Mouse (Mus musculus) limb, embryonic 14.5 days (tissue): ENCODE measurements around the gene Ccnb1ip1. TPM values are rescaled to one million over a fixed set of nuclear protein-coding genes. Genes with fewer than 3 reads are reported as not detected.

ENCODE experiments used
- ATAC-seq: fragments of 200-750 bp; cut with Nextera tagmentation; 2 replicates; pipeline ENCODE4 v1.8.0; 2017; ENCODE audit warnings: low read depth, moderate number of reproducible peaks, moderate TSS enrichment; ENCODE audit not compliant: low FRiP score
- DNase-seq: peaks from one replicate; pipeline ENCODE4 v3.0.0-alpha.2; 2015; ENCODE audit warnings: low spot score
- H3K27ac ChIP-seq: fragments of 300-500 bp; sonication (generic); replicated peaks from 2 replicates; pipeline ENCODE4 v1.5.1; 2014; ENCODE audit warnings: low read depth, mild to moderate bottlenecking, low read length, moderate library complexity, mixed read lengths
- H3K27me3 ChIP-seq: fragments of 300-500 bp; sonication (generic); 2 replicates; pipeline ENCODE4 v1.6.1; 2014; ENCODE audit warnings: low read length, mixed read lengths; ENCODE audit not compliant: control insufficient read depth, insufficient read depth
- H3K36me3 ChIP-seq: fragments of 300-500 bp; sonication (generic); 2 replicates; pipeline ENCODE4 v1.6.1; 2014; ENCODE audit warnings: mild to moderate bottlenecking, low read length, moderate library complexity, mixed read lengths; ENCODE audit not compliant: control insufficient read depth, insufficient read depth
- H3K4me1 ChIP-seq: fragments of 300-500 bp; sonication (generic); 2 replicates; pipeline ENCODE4 v1.6.1; 2014; ENCODE audit warnings: antibody characterized with exemption, low read length, mixed read lengths; ENCODE audit not compliant: control insufficient read depth, insufficient read depth
- H3K4me2 ChIP-seq: fragments of 300-500 bp; sonication (generic); replicated peaks from 2 replicates; pipeline ENCODE4 v1.6.1; 2014; ENCODE audit warnings: low read depth, mild to moderate bottlenecking, low read length, moderate library complexity; ENCODE audit not compliant: severe bottlenecking
- H3K4me3 ChIP-seq: fragments of 300-500 bp; sonication (generic); replicated peaks from 2 replicates; pipeline ENCODE4 v1.5.1; 2014; ENCODE audit warnings: low read length
- H3K9ac ChIP-seq: fragments of 300-500 bp; sonication (generic); 2 replicates; pipeline ENCODE4 v1.6.1; 2014; ENCODE audit warnings: mild to moderate bottlenecking, low read depth, low read length, moderate library complexity; ENCODE audit not compliant: severe bottlenecking
- H3K9me3 ChIP-seq: fragments of 300-500 bp; sonication (generic); 2 replicates; pipeline ENCODE4 v1.6.1; 2016; ENCODE audit warnings: low read length; ENCODE audit not compliant: control insufficient read depth
- POLR2A ChIP-seq: fragments of 200-500 bp; IDR thresholded peaks from 2 replicates; pipeline ENCODE4 v1.8.0; 2012; ENCODE audit warnings: inconsistent platforms, mild to moderate bottlenecking, moderate library complexity, borderline replicate concordance; ENCODE audit not compliant: insufficient read depth, insufficient read length; ENCODE audit errors: extremely low read depth
- WGBS: fragments of 180-500 bp; shearing (Covaris S2); extraction: QIAGEN DNeasy Blood & Tissue Kit; methylation state at CpG from one replicate; pipeline ENCODE4 v1.1.7; 2014; 5-methylcytosine and 5-hydroxymethylcytosine counted together
- polyA plus RNA-seq, 2 experiments: library from polyadenylated mRNA; depleted of rRNA in 1 of 2; stranded (reverse) in 1 of 2; unstranded in 1 of 2; fragments of >200 nt; fragmentation: Nextera tagmentation in 1 of 2; extraction: Ambion mirVana in 1 of 2; gene quantifications; 2 replicates each; pipeline versions ENCODE4 v1.2.1 to v1.2.3; 2012 to 2014

Ccnb1ip1 gene
- polyA plus RNA-seq, 2 experiments = not detected

- Histone ChIP-seq H3K4me3 (no peak overlapping the region), H3K4me1 (no peaks in the 10 kb centered on the region), H3K27me3 (no peaks in the 10 kb centered on the region), H3K9ac (no peak overlapping the region), H3K9me3 (no peaks in the 10 kb centered on the region), H3K4me2 (no peak overlapping the region), H3K27ac (no peak overlapping the region), H3K36me3 (no peaks in the 10 kb centered on the region)
- no peak for TF ChIP-seq POLR2A
- WGBS = 91% methylated on average over 1 of the region's 1 CpGs
- no peak for DNase-seq
- no peak for ATAC-seq
Measured at GRCm38 (mm10) chr14:50796464-50796863, 11.1 kb downstream of the Ccnb1ip1 start.

GRCm38 (mm10) chr14:50795965-50796364 lies 11.6 kb downstream of the Ccnb1ip1 start:
- Histone ChIP-seq H3K4me3 (no peak overlapping the region), H3K9ac (no peak overlapping the region), H3K9me3 (no peaks in the 10 kb centered on the region), H3K27ac (no peak overlapping the region), H3K4me1 (no peaks in the 10 kb centered on the region), H3K27me3 (no peaks in the 10 kb centered on the region), H3K4me2 (no peak overlapping the region), H3K36me3 (no peaks in the 10 kb centered on the region)
- no peak for TF ChIP-seq POLR2A
- ATAC-seq = no peak
- WGBS = 82% methylated on average over 4 of the region's 4 CpGs
- no peak for DNase-seq

GRCm38 (mm10) chr14:50795261-50795935 lies 12.1 kb downstream of the Ccnb1ip1 start:
- no peak for TF ChIP-seq POLR2A
- no peak for DNase-seq
- H3K4me3 ChIP-seq = no peak overlapping the region
- no peak for ATAC-seq
- no peak overlapping the region for H3K9ac ChIP-seq
- WGBS = 90% methylated on average over 24 of the region's 24 CpGs
- H3K27ac ChIP-seq = no peak overlapping the region
- no peaks in the 10 kb centered on the region for H3K9me3 ChIP-seq
- no peaks in the 10 kb centered on the region for H3K4me1 ChIP-seq
- H3K27me3 ChIP-seq = no peaks in the 10 kb centered on the region
- H3K4me2 ChIP-seq = no peak overlapping the region
- no peaks in the 10 kb centered on the region for H3K36me3 ChIP-seq

DNA sequence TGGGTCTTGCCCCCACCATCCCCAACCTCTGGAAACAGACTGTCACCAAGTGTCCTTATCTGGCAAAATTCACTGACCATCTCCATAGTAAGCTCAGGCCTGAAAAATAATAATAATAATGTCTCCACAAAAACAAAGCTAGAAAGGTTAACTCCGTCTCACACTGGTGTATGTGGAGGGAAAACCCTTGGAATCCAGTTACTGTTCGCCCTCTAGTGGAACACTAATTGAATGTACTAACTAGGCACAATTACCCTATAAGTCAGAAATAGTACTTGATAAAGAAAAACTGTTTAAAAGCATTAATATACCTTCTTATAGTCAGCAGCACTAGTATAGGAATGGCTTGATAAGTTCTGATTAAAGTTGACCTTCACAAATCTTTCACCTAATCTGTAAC lies 19.4 kb downstream of the Ccnb1ip1 start:
- Histone ChIP-seq H3K9ac (no peak overlapping the region), H3K4me2 (no peak overlapping the region), H3K27ac (no peak overlapping the region), H3K4me3 (no peak overlapping the region), H3K9me3 (no peaks in the 10 kb centered on the region), H3K4me1 (peaks cover 5% of the 10 kb centered on the region; the same call in 1 of the 2 replicates), H3K36me3 (no peaks in the 10 kb centered on the region), H3K27me3 (no peaks in the 10 kb centered on the region)
- TF ChIP-seq POLR2A = no peak
- 23% methylated on average over 2 of the region's 2 CpGs for WGBS
- ATAC-seq = no peak
- peak; percentile 26 for DNase-seq

GRCm38 (mm10) chr14:50785251-50785637 lies 22.3 kb downstream of the Ccnb1ip1 start, which contains the start of gene Ttc5:
Gene Ttc5, minus strand, starts transcription at chr14:50785519.
- H3K4me2 ChIP-seq = peak within 1 kb of the TSS; percentile 53
- peak; percentile 95 for ATAC-seq
- peak; percentile 52; the same call in 1 of the 2 replicates for TF ChIP-seq POLR2A
- 0% methylated on average over 16 of the region's 21 CpGs for WGBS
- H3K36me3 ChIP-seq = peaks cover 16% of the 10 kb centered on the region
- peaks cover 5% of the 10 kb centered on the region; the same call in 1 of the 2 replicates for H3K4me1 ChIP-seq
- H3K9ac ChIP-seq = peak within 1 kb of the TSS; percentile 78
- peak; percentile 84 for DNase-seq
- peak within 1 kb of the TSS; percentile 70 for H3K4me3 ChIP-seq
- no peaks in the 10 kb centered on the region for H3K9me3 ChIP-seq
- H3K27me3 ChIP-seq = no peaks in the 10 kb centered on the region
- peak within 1 kb of the TSS; percentile 61 for H3K27ac ChIP-seq
